Mouse (Mus musculus): Measurements from ENCODE around the gene Tjp1. TPM values are rescaled to one million over a fixed set of nuclear protein-coding genes. Genes with fewer than 3 reads are reported as not detected.

Tjp1 gene
- total and polyA plus RNA-seq, 2 experiments from 2014 or later: 23.2 to 46.7 TPM

DNA sequence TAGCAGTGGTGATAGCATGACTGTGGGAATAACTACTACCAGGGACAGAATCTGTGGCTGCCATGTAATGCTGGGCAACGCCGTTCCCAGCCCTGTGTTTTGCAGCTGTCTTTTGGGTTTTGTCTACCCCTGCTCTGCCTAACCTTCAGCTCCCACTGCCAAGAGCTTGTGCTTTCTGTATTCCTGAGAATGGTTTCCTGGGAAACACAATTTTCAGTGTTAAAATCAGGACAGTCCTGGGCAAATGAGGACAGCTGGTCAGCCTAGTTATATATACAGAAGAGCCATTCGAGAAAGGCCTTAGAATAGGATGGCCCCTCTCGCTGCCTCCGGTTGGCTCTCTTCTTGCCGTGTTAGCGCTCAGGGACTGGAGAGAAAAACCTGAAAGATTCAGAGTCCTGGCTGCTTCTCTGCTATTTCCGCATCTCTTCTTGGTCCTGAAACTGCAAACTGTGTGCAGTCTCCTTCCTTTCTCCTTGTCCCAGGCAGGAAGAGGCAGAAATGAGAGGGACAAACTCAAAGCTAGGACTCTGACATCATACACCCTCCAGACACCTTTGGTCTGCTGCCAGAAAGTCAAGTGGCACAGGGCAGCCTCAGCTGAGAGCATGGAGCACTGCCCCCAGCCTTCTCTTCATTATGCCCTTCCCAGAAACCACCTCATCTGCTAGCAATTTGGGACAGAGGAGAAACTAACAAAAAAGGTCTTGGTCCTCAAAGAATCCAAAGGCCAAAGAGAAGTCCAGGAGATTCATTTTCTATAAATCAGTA is 139.2 kb downstream of the Tjp1 start:
- H3K27ac ChIP-seq (ENCODE audit: low read depth, low read length): peak overlapping the region; percentile 40; the same call in 1 of the 2 replicates
- H3K9me3 ChIP-seq (ENCODE audit: low read length): no peaks in the 10 kb centered on the region
- no peak for TF ChIP-seq CTCF (IDR thresholded peaks at IDR 0.05)
- no peak overlapping the region for H3K4me3 ChIP-seq (ENCODE audit: low read depth, low read length)
- DNase-seq (ENCODE audit: low spot score) (peak; percentile 43), ATAC-seq (ENCODE audit: low FRiP score) (0 out of 2 replicates have a peak, but pooled peaks have one; percentile 44)
- no peaks in the 10 kb centered on the region for H3K27me3 ChIP-seq (ENCODE audit: insufficient read depth, low read length)
- no peak overlapping the region; the same call in 1 of the 2 replicates for H3K4me2 ChIP-seq (ENCODE audit: low read depth, low read length, poor library complexity, severe bottlenecking)
- H3K4me1 ChIP-seq (ENCODE audit: insufficient read depth, low read length): no peaks in the 10 kb centered on the region
- H3K9ac ChIP-seq (replicated peaks; ENCODE audit: low read length, poor library complexity, severe bottlenecking): no peak overlapping the region
- WGBS: 54% methylated on average over 8 of the region's 8 CpGs
- no peaks in the 10 kb centered on the region for H3K36me3 ChIP-seq (ENCODE audit: insufficient read depth, low read length)

- 0 out of 2 replicates have a peak, but pooled peaks have one; percentile 44 for ATAC-seq (ENCODE audit: low FRiP score)
Measured at GRCm38 (mm10) chr7:65387560-65388175, 139.9 kb downstream of the Tjp1 start.

DNA sequence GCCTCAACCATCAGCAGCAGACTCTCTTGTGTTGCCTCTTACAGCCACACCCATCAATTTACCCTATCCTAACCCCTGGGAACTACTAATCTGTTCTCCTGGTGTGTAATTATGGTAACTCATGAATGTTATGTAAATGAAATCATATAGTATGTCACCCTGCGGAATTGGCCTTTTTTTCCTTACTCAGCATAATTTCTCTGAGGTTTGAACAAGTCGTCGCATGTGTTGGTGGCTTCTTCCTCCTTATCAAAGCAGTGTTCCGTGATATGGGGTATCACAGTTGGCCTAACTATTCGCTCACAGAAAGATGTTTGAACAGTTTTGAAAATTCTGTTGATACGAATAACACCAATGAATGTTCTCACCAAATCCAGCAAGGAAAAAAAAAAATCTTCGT is 142.8 kb downstream of the Tjp1 start:
- WGBS: 93% methylated on average over 7 of the region's 7 CpGs
- no peak overlapping the region for H3K4me3 ChIP-seq (ENCODE audit: low read depth, low read length)
- DNase-seq (ENCODE audit: low spot score) (no peak), ATAC-seq (ENCODE audit: low FRiP score) (no peak)
- H3K4me1 ChIP-seq (ENCODE audit: insufficient read depth, low read length): no peaks in the 10 kb centered on the region
- TF ChIP-seq CTCF (IDR thresholded peaks at IDR 0.05): no peak
- H3K27ac ChIP-seq (ENCODE audit: low read depth, low read length): no peak overlapping the region
- no peaks in the 10 kb centered on the region for H3K9me3 ChIP-seq (ENCODE audit: low read length)
- H3K9ac ChIP-seq (replicated peaks; ENCODE audit: low read length, poor library complexity, severe bottlenecking): no peak overlapping the region
- H3K27me3 ChIP-seq (ENCODE audit: insufficient read depth, low read length): no peaks in the 10 kb centered on the region
- H3K36me3 ChIP-seq (ENCODE audit: insufficient read depth, low read length): no peaks in the 10 kb centered on the region
- H3K4me2 ChIP-seq (ENCODE audit: low read depth, low read length, poor library complexity, severe bottlenecking): no peak overlapping the region

More at GRCm38 (mm10) chr7:65387560-65388175, 139.9 kb downstream of the Tjp1 start:
- DNase-seq (ENCODE audit: low spot score): no peak
- no peak for TF ChIP-seq CTCF (IDR thresholded peaks at IDR 0.05)
- Histone ChIP-seq H3K4me1 (ENCODE audit: insufficient read depth, low read length) (no peaks in the 10 kb centered on the region), H3K9ac (replicated peaks; ENCODE audit: low read length, poor library complexity, severe bottlenecking) (no peak overlapping the region), H3K27me3 (ENCODE audit: insufficient read depth, low read length) (no peaks in the 10 kb centered on the region), H3K36me3 (ENCODE audit: insufficient read depth, low read length) (no peaks in the 10 kb centered on the region), H3K9me3 (ENCODE audit: low read length) (no peaks in the 10 kb centered on the region), H3K4me3 (ENCODE audit: low read depth, low read length) (no peak overlapping the region), H3K27ac (ENCODE audit: low read depth, low read length) (no peak overlapping the region; the same call in 1 of the 2 replicates), H3K4me2 (ENCODE audit: low read depth, low read length, poor library complexity, severe bottlenecking) (no peak overlapping the region)
- WGBS: 71% methylated on average over 7 of the region's 7 CpGs

DNA sequence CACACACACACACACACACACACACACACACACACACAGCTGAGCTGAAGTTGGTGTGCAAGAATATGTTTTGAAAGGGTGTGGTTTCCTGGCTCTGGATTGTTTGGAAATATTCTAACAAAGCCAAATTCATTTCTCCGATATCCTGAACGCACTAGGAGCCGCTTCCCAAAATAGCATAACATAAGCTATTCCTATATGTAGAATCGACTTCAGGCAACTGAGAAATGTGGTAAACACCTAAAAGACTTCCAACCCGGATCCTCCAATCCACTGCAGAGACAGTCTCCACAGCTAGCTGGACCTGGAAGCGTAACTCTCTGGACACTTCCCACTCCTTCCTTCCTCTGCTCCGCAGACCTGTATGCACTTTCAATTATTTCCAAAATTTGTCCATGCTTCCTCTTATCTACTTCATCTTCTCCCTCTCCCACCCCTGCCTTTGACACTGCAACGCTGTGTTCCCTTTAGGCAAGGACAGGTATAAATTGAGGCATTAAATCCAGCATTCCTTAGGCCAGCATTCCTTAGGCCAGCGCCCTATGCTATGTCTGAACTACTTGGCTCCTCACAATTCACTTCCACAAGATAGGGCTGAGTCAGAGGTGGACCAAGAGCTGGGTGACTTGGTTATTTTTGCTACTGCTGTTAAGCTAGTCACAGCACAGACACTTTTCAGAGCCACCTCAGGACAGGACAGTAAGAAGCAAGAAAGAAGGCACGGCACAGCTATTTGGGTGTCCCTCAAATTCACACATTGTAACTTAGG is 144.9 kb downstream of the Tjp1 start:
- Histone ChIP-seq H3K9ac (replicated peaks; ENCODE audit: low read length, poor library complexity, severe bottlenecking) (no peak overlapping the region), H3K36me3 (ENCODE audit: insufficient read depth, low read length) (no peaks in the 10 kb centered on the region), H3K9me3 (ENCODE audit: low read length) (no peaks in the 10 kb centered on the region), H3K4me1 (ENCODE audit: insufficient read depth, low read length) (no peaks in the 10 kb centered on the region), H3K4me2 (ENCODE audit: low read depth, low read length, poor library complexity, severe bottlenecking) (no peak overlapping the region), H3K27me3 (ENCODE audit: insufficient read depth, low read length) (no peaks in the 10 kb centered on the region), H3K27ac (ENCODE audit: low read depth, low read length) (no peak overlapping the region), H3K4me3 (ENCODE audit: low read depth, low read length) (no peak overlapping the region)
- ATAC-seq (ENCODE audit: low FRiP score) (no peak), DNase-seq (ENCODE audit: low spot score) (no peak)
- TF ChIP-seq CTCF (IDR thresholded peaks at IDR 0.05): no peak
- 87% methylated on average over 10 of the region's 10 CpGs for WGBS

GRCm38 (mm10) chr7:65381896-65382295 is 145.7 kb downstream of the Tjp1 start:
- Histone ChIP-seq H3K9me3 (ENCODE audit: low read length) (no peaks in the 10 kb centered on the region), H3K4me3 (ENCODE audit: low read depth, low read length) (no peak overlapping the region), H3K27ac (ENCODE audit: low read depth, low read length) (no peak overlapping the region), H3K27me3 (ENCODE audit: insufficient read depth, low read length) (no peaks in the 10 kb centered on the region), H3K36me3 (ENCODE audit: insufficient read depth, low read length) (no peaks in the 10 kb centered on the region), H3K4me2 (ENCODE audit: low read depth, low read length, poor library complexity, severe bottlenecking) (no peak overlapping the region), H3K9ac (replicated peaks; ENCODE audit: low read length, poor library complexity, severe bottlenecking) (no peak overlapping the region), H3K4me1 (ENCODE audit: insufficient read depth, low read length) (no peaks in the 10 kb centered on the region)
- TF ChIP-seq CTCF (IDR thresholded peaks at IDR 0.05): no peak
- 36% methylated on average over 6 of the region's 6 CpGs for WGBS
- DNase-seq (ENCODE audit: low spot score) (no peak), ATAC-seq (ENCODE audit: low FRiP score) (no peak)
